Mouse (Mus musculus) MN1 (cell line): ENCODE data around the gene Rps6ka1.
"Not testable (repeated sequence)": the region's sequence is repeated elsewhere in the genome, so short reads cannot be mapped to it uniquely, and the experiment has no call there.

ENCODE experiments used
- DNase-seq: peaks from one replicate; pipeline ENCODE4 v3.0.0-alpha.2; 2016; ENCODE audit warnings: low spot score

Gene Rps6ka1

GRCm38 (mm10) chr4:133863795-133864379 is 23.7 kb downstream of the Rps6ka1 start:
- DNase-seq = no peak

GRCm38 (mm10) chr4:133857527-133857926 is 30.1 kb downstream of the Rps6ka1 start:
- DNase-seq = no peak

GRCm38 (mm10) chr4:133854621-133855020 is 33.0 kb downstream of the Rps6ka1 start:
- DNase-seq = no peak

GRCm38 (mm10) chr4:133853630-133854029 is 34.0 kb downstream of the Rps6ka1 start:
- DNase-seq = no peak

GRCm38 (mm10) chr4:133846625-133847024 is 41.0 kb downstream of the Rps6ka1 start:
- no peak for DNase-seq

- no peak for DNase-seq
These were observed 42.5 kb downstream of the Rps6ka1 start for GRCm38 (mm10) chr4:133845060-133845459.

- no peak for DNase-seq
These were observed 43.3 kb downstream of the Rps6ka1 start for GRCm38 (mm10) chr4:133844209-133844841.

- no peak for DNase-seq
These were observed 44.4 kb downstream of the Rps6ka1 start for GRCm38 (mm10) chr4:133842992-133843737.

GRCm38 (mm10) chr4:133841756-133842483 is 45.7 kb downstream of the Rps6ka1 start:
- not testable (repeated sequence) for DNase-seq

- DNase-seq = no peak
These were observed 46.6 kb downstream of the Rps6ka1 start for GRCm38 (mm10) chr4:133841035-133841434.

GRCm38 (mm10) chr4:133840501-133840900 is 47.1 kb downstream of the Rps6ka1 start:
- DNase-seq = no peak

- DNase-seq = peak; percentile 38
These were observed 48.2 kb downstream of the Rps6ka1 start for GRCm38 (mm10) chr4:133839385-133839826.

GRCm38 (mm10) chr4:133836575-133836974 is 51.0 kb downstream of the Rps6ka1 start:
- DNase-seq = peak; percentile 50

- DNase-seq = no peak
These were observed 52.4 kb downstream of the Rps6ka1 start for GRCm38 (mm10) chr4:133835211-133835610.

GRCm38 (mm10) chr4:133832945-133833874 is 54.4 kb downstream of the Rps6ka1 start:
- DNase-seq = no peak

- no peak for DNase-seq
These were observed 57.1 kb downstream of the Rps6ka1 start for GRCm38 (mm10) chr4:133830453-133830852.

GRCm38 (mm10) chr4:133829281-133830070 is 58.1 kb downstream of the Rps6ka1 start:
- DNase-seq = peak; percentile 87

GRCm38 (mm10) chr4:133827887-133828794 is 59.5 kb downstream of the Rps6ka1 start:
- peak; percentile 58 for DNase-seq

- DNase-seq = no peak
These were observed 60.2 kb downstream of the Rps6ka1 start for GRCm38 (mm10) chr4:133827354-133827753.
